Mouse (Mus musculus): ENCODE measurements around the gene Jmjd1c. TPM values are rescaled to one million over a fixed set of nuclear protein-coding genes. Genes with fewer than 3 reads are reported as not detected.

Jmjd1c gene
- polyA plus RNA-seq, 1 experiment from 2014 or later, result 36.7 TPM

DNA sequence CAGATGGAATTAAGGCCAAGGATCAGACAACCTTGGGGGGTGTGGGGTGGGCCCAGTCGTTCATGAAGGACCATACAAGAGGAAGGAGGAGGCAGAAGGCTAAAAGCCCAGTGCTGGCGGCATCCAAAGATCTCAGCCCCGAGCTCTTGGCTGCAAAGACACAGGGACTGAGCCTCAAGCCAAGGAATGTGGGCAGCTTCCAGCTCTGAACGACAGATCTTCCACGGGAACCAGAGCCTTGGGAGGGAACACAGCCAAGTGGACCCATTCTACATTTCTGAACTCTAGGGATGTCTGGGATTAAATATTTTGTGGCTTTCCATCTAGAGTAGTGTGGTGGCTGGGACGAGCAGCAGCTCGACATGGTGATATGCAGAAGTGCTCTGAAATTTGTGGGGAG lies 37.6 kb upstream of the Jmjd1c start:
- H3K36me3 ChIP-seq, result no peaks in the 10 kb centered on the region
- peaks cover 21% of the 10 kb centered on the region for H3K4me1 ChIP-seq (replicated peaks)
- no peak for DNase-seq (ENCODE audit: low spot score)
- no peak overlapping the region for H3K4me3 ChIP-seq
- no peaks in the 10 kb centered on the region for H3K27me3 ChIP-seq (ENCODE audit: insufficient read depth, poor library complexity, severe bottlenecking)
- H3K27ac ChIP-seq, result no peak overlapping the region
- H3K9me3 ChIP-seq, result no peaks in the 10 kb centered on the region
- 83% methylated on average over 7 of the region's 7 CpGs for WGBS

DNA sequence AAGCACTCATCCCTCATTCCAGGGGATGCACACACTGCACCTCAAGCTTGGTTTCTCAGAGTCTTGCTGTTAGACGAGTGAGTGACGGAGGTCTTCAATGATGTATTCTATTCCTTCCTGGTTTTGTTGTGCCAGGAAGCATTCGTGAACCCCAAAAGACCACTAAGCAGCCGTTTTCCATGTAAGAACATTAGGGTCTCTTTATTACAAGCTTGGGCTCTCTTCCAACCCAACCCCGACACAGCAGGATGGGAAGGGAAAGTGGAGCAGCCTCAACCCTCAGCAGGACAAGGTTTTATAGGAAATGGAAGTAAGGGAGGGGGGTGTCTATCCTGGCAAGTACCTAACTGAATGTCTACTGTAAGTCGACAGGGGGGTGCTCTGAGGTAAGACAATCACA lies 37.2 kb upstream of the Jmjd1c start:
- 88% methylated on average over 6 of the region's 6 CpGs for WGBS
- H3K4me1 ChIP-seq (replicated peaks), result peaks cover 17% of the 10 kb centered on the region
- H3K27me3 ChIP-seq (ENCODE audit: insufficient read depth, poor library complexity, severe bottlenecking), result no peaks in the 10 kb centered on the region
- H3K9me3 ChIP-seq, result no peaks in the 10 kb centered on the region
- no peak overlapping the region for H3K4me3 ChIP-seq
- no peaks in the 10 kb centered on the region for H3K36me3 ChIP-seq
- DNase-seq (ENCODE audit: low spot score), result no peak
- H3K27ac ChIP-seq, result no peak overlapping the region

- peak; percentile 46 for DNase-seq (ENCODE audit: low spot score)
- peak overlapping the region; percentile 78 for H3K27ac ChIP-seq
- H3K27me3 ChIP-seq (ENCODE audit: insufficient read depth, poor library complexity, severe bottlenecking), result no peaks in the 10 kb centered on the region
- H3K4me3 ChIP-seq, result no peak overlapping the region
- H3K9me3 ChIP-seq, result no peaks in the 10 kb centered on the region
- peaks cover 24% of the 10 kb centered on the region for H3K4me1 ChIP-seq (replicated peaks)
- no peaks in the 10 kb centered on the region for H3K36me3 ChIP-seq
- WGBS, result 33% methylated on average over 10 of the region's 10 CpGs
These were observed 34.5 kb upstream of the Jmjd1c start for GRCm38 (mm10) chr10:67061367-67061801.

DNA sequence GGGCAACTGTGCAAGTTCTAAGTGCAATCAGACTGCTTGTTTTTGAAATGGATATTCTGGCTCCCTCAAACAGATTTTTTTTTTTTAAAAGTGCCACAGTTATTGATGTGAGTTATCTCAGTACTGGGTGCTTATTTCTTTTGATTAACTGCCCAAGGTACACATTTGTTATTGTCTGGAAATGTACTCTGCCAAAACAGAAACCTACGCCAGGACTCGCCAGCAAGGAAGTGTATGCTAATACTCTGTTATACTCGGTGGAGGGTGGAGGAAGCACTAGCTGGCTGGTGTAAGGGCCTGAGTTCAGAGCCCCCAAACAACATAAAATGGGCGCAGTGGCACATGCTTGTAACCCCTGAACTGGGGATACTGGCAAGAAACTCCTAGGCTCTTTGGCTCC lies 34.1 kb upstream of the Jmjd1c start:
- H3K27ac ChIP-seq, result peak overlapping the region; percentile 78
- DNase-seq (ENCODE audit: low spot score), result no peak
- H3K27me3 ChIP-seq (ENCODE audit: insufficient read depth, poor library complexity, severe bottlenecking), result no peaks in the 10 kb centered on the region
- peaks cover 27% of the 10 kb centered on the region for H3K4me1 ChIP-seq (replicated peaks)
- H3K4me3 ChIP-seq, result no peak overlapping the region
- no peaks in the 10 kb centered on the region for H3K9me3 ChIP-seq
- no peaks in the 10 kb centered on the region for H3K36me3 ChIP-seq
- WGBS, result 65% methylated on average over 4 of the region's 4 CpGs

GRCm38 (mm10) chr10:67065277-67065887 lies 30.5 kb upstream of the Jmjd1c start:
- no peak for DNase-seq (ENCODE audit: low spot score)
- Histone ChIP-seq H3K27ac (peak overlapping the region; percentile 37; the same call in 1 of the 2 replicates), H3K27me3 (ENCODE audit: insufficient read depth, poor library complexity, severe bottlenecking) (no peaks in the 10 kb centered on the region), H3K4me3 (no peak overlapping the region), H3K9me3 (no peaks in the 10 kb centered on the region), H3K4me1 (replicated peaks) (peaks cover 27% of the 10 kb centered on the region), H3K36me3 (peaks cover 4% of the 10 kb centered on the region; the same call in 1 of the 2 replicates)
- 82% methylated on average over 7 of the region's 7 CpGs for WGBS

- DNase-seq (ENCODE audit: low spot score), result no peak
- Histone ChIP-seq H3K4me1 (replicated peaks) (peaks cover 26% of the 10 kb centered on the region), H3K4me3 (no peak overlapping the region), H3K27ac (peak overlapping the region; percentile 37; the same call in 1 of the 2 replicates), H3K36me3 (peaks cover 7% of the 10 kb centered on the region; the same call in 1 of the 2 replicates), H3K27me3 (ENCODE audit: insufficient read depth, poor library complexity, severe bottlenecking) (no peaks in the 10 kb centered on the region), H3K9me3 (no peaks in the 10 kb centered on the region)
- 57% methylated on average over 5 of the region's 5 CpGs for WGBS
These were observed 30.0 kb upstream of the Jmjd1c start for GRCm38 (mm10) chr10:67065927-67066326.

GRCm38 (mm10) chr10:67066421-67066820 lies 29.5 kb upstream of the Jmjd1c start:
- H3K27me3 ChIP-seq (ENCODE audit: insufficient read depth, poor library complexity, severe bottlenecking), result no peaks in the 10 kb centered on the region
- DNase-seq (ENCODE audit: low spot score), result no peak
- H3K36me3 ChIP-seq, result peaks cover 7% of the 10 kb centered on the region; the same call in 1 of the 2 replicates
- no peaks in the 10 kb centered on the region for H3K9me3 ChIP-seq
- H3K27ac ChIP-seq, result peak overlapping the region; percentile 37; the same call in 1 of the 2 replicates
- 66% methylated on average over 3 of the region's 3 CpGs for WGBS
- H3K4me1 ChIP-seq (replicated peaks), result peaks cover 22% of the 10 kb centered on the region
- no peak overlapping the region for H3K4me3 ChIP-seq

GRCm38 (mm10) chr10:67069013-67069412 lies 26.9 kb upstream of the Jmjd1c start:
- no peaks in the 10 kb centered on the region for H3K27me3 ChIP-seq (ENCODE audit: insufficient read depth, poor library complexity, severe bottlenecking)
- no peak overlapping the region for H3K4me3 ChIP-seq
- WGBS, result 92% methylated on average over 10 of the region's 10 CpGs
- no peak overlapping the region for H3K27ac ChIP-seq
- DNase-seq (ENCODE audit: low spot score), result no peak
- peaks cover 14% of the 10 kb centered on the region for H3K4me1 ChIP-seq (replicated peaks)
- H3K36me3 ChIP-seq, result peaks cover 7% of the 10 kb centered on the region; the same call in 1 of the 2 replicates
- no peaks in the 10 kb centered on the region for H3K9me3 ChIP-seq

DNA sequence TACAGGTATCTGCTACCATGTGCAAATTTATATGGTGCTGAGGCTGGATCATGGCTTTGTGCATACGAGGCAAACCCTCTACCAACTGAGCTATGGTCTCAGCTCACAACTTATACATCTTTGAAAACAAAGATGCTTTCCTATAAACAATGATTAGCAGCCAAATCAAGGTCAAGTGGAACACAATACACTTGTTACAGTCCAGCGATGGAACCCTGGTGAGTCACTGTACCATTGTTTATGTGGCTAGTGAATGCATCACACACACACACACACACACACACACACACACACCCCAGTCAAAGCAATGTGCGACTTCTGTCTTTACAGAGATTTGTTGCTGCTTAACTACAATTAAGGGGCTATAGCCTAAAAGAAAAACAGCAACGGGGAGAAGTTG lies 24.5 kb upstream of the Jmjd1c start:
- H3K4me1 ChIP-seq (replicated peaks), result peaks cover 4% of the 10 kb centered on the region
- WGBS, result 87% methylated on average over 4 of the region's 4 CpGs
- no peaks in the 10 kb centered on the region for H3K27me3 ChIP-seq (ENCODE audit: insufficient read depth, poor library complexity, severe bottlenecking)
- no peak overlapping the region for H3K4me3 ChIP-seq
- H3K9me3 ChIP-seq, result no peaks in the 10 kb centered on the region
- DNase-seq (ENCODE audit: low spot score), result no peak
- peaks cover 7% of the 10 kb centered on the region; the same call in 1 of the 2 replicates for H3K36me3 ChIP-seq
- H3K27ac ChIP-seq, result no peak overlapping the region

DNA sequence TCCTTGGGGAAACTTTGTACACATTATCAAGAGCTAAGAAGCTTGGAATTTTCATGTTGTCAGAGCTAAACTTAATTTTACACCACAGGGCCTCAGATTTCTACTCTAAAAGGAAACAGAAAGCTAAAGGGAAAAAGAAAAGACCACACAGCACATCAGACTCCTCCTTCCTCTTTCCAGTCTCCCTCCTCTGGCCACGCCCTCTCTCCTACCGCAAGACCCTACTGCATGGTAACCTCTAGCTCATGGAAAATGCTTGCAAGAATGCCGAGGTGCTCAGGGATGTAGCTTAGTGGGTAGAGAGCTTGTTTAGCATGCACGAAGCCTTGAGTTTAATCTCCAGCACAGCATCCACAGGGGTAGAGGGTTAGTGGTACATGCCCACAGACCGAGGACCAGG lies 24.0 kb upstream of the Jmjd1c start:
- WGBS, result 85% methylated on average over 5 of the region's 5 CpGs
- H3K27ac ChIP-seq, result no peak overlapping the region
- peaks cover 7% of the 10 kb centered on the region; the same call in 1 of the 2 replicates for H3K36me3 ChIP-seq
- no peak overlapping the region for H3K4me3 ChIP-seq
- H3K9me3 ChIP-seq, result no peaks in the 10 kb centered on the region
- H3K27me3 ChIP-seq (ENCODE audit: insufficient read depth, poor library complexity, severe bottlenecking), result no peaks in the 10 kb centered on the region
- 0 out of 2 replicates have a peak, but pooled peaks cover 3% of the 10 kb centered on the region for H3K4me1 ChIP-seq (replicated peaks)
- DNase-seq (ENCODE audit: low spot score), result no peak

DNA sequence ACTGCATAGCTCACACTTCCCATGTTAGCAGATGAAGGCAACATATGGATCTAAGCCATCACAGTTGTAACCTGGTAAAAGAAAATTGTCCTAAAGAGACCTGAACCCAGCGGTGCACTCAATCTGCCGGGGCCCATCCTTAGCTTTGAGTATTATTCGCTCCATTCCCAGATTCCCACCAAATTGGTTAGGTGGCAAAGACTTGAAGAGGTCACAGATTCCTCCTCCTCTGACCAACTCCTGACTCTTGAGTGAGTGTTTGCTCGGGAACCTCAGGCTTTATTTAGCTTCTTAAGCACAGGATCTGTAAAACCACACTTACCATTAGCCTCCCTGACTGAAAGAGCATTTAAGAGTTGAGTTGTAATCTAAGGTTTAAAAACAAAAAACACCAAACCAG lies 23.3 kb upstream of the Jmjd1c start:
- DNase-seq (ENCODE audit: low spot score), result no peak
- H3K36me3 ChIP-seq, result peaks cover 7% of the 10 kb centered on the region; the same call in 1 of the 2 replicates
- H3K9me3 ChIP-seq, result no peaks in the 10 kb centered on the region
- H3K27me3 ChIP-seq (ENCODE audit: insufficient read depth, poor library complexity, severe bottlenecking), result no peaks in the 10 kb centered on the region
- WGBS, result 92% methylated on average over 4 of the region's 4 CpGs
- H3K4me1 ChIP-seq (replicated peaks), result 0 out of 2 replicates have a peak, but pooled peaks cover 3% of the 10 kb centered on the region
- H3K4me3 ChIP-seq, result no peak overlapping the region
- H3K27ac ChIP-seq, result no peak overlapping the region

GRCm38 (mm10) chr10:67073577-67073976 lies 22.3 kb upstream of the Jmjd1c start:
- peaks cover 2% of the 10 kb centered on the region; the same call in 1 of the 2 replicates for H3K36me3 ChIP-seq
- no peaks in the 10 kb centered on the region for H3K27me3 ChIP-seq (ENCODE audit: insufficient read depth, poor library complexity, severe bottlenecking)
- no peak for DNase-seq (ENCODE audit: low spot score)
- 95% methylated on average over 8 of the region's 8 CpGs for WGBS
- no peak overlapping the region for H3K27ac ChIP-seq
- 0 out of 2 replicates have a peak, but pooled peaks cover 3% of the 10 kb centered on the region for H3K4me1 ChIP-seq (replicated peaks)
- no peaks in the 10 kb centered on the region for H3K9me3 ChIP-seq
- no peak overlapping the region for H3K4me3 ChIP-seq

DNA sequence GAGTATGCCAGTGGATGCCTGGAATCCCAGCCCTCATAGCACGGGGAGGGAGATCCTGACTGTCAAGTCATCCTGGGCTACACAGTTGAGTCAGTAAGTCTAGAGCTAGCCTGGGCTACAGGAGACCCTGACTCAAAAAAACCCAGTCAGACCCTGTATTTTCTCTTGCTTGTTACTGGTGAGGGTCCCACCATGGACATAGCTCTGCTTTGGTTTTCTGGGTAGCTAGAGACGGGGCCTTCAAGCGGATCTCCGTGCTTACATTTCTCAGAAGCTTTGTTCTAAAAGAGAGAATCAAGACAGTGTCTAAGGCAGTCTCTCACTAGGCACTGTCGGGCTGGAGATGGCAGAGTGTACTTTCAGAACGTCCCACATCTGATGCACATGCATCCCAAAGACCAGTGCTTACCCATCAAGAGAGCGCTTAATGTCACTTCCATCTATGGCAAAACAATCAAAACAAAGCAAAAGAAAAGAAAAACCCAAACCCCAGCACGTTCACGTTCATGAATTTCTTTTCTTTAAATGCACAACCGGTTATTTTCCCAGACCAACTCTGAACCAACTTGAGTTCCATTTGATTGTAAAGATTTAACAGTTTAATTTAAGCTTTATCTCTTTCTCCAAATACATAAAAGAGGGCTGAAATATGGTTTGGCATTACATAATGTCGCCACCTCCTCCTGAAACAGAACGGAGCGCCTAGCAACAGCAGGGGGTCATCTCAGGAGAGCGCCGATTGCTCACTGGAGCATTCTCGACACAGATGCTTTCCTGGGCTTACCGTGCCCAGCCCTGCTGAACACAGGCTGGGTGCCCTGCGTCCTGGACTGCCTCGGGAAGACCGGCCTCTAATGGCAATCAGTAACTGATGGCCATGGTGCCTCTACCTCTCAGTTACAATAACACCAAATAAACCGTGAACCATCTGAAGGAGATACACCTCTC lies 19.7 kb upstream of the Jmjd1c start:
- no peak for DNase-seq (ENCODE audit: low spot score)
- no peaks in the 10 kb centered on the region for H3K9me3 ChIP-seq
- WGBS, result 77% methylated on average over 21 of the region's 21 CpGs
- H3K27me3 ChIP-seq (ENCODE audit: insufficient read depth, poor library complexity, severe bottlenecking), result no peaks in the 10 kb centered on the region
- peaks cover 8% of the 10 kb centered on the region; the same call in 1 of the 2 replicates for H3K4me1 ChIP-seq (replicated peaks)
- no peaks in the 10 kb centered on the region for H3K36me3 ChIP-seq
- H3K4me3 ChIP-seq, result no peak overlapping the region
- H3K27ac ChIP-seq, result no peak overlapping the region
